Mouse (Mus musculus) spleen, embryonic (tissue): Measurements from ENCODE around the gene Nccrp1.

ENCODE experiments used
- CTCF ChIA-PET: fragments of 350-600 bp; sonication (Branson Sonifier 250); formaldehyde crosslinking; loops from one replicate; lab custom pipeline; 2022; lab: Charles Lee

Gene Nccrp1

GRCm38 (mm10) chr7:28547154-28547553, at the start of gene Nccrp1:
Nccrp1 (minus strand) TSS chr7:28547254.
- CTCF ChIA-PET: no interaction called here

GRCm38 (mm10) chr7:28595751-28596435, 48.8 kb upstream of the Nccrp1 start:
- CTCF ChIA-PET: interaction anchor here (0.6 kb wide), 1 partner anchor 25 kb away, joined by 7 read pairs; no protein-coding TSS in a partner anchor

GRCm38 (mm10) chr7:28593206-28594111, 46.4 kb upstream of the Nccrp1 start:
- CTCF ChIA-PET: interaction anchor here (0.6 kb wide), 2 partner anchors 16 to 43 kb away, joined by 3 to 5 read pairs; no protein-coding TSS in a partner anchor

- CTCF ChIA-PET: no interaction called here
Observed at GRCm38 (mm10) chr7:28591862-28592261, 44.8 kb upstream of the Nccrp1 start.

GRCm38 (mm10) chr7:28587644-28588043, 40.6 kb upstream of the Nccrp1 start:
- CTCF ChIA-PET: no interaction called here

GRCm38 (mm10) chr7:28586663-28587411, 39.8 kb upstream of the Nccrp1 start:
- CTCF ChIA-PET: no interaction called here

GRCm38 (mm10) chr7:28585001-28585400, 37.9 kb upstream of the Nccrp1 start:
- CTCF ChIA-PET: no interaction called here

- CTCF ChIA-PET: no interaction called here
Observed at GRCm38 (mm10) chr7:28584468-28584867, 37.4 kb upstream of the Nccrp1 start.

- CTCF ChIA-PET: no interaction called here
Observed at GRCm38 (mm10) chr7:28583570-28584344, 36.7 kb upstream of the Nccrp1 start.

- CTCF ChIA-PET: no interaction called here
Observed at GRCm38 (mm10) chr7:28582841-28583240, 35.8 kb upstream of the Nccrp1 start.

GRCm38 (mm10) chr7:28581721-28582120, 34.7 kb upstream of the Nccrp1 start:
- CTCF ChIA-PET: interaction anchor here (0.7 kb wide), 1 partner anchor 125 kb away, joined by 3 read pairs; no protein-coding TSS in a partner anchor

- CTCF ChIA-PET: interaction anchor here (0.5 kb wide), 1 partner anchor 128 kb away, joined by 5 read pairs; no protein-coding TSS in a partner anchor
Observed at GRCm38 (mm10) chr7:28579826-28580225, 32.8 kb upstream of the Nccrp1 start.

GRCm38 (mm10) chr7:28578543-28579053, 31.5 kb upstream of the Nccrp1 start:
- CTCF ChIA-PET: no interaction called here

GRCm38 (mm10) chr7:28577826-28578542, 30.9 kb upstream of the Nccrp1 start:
- CTCF ChIA-PET: interaction anchor here (0.6 kb wide), 1 partner anchor 15 kb away, joined by 3 read pairs; no protein-coding TSS in a partner anchor

GRCm38 (mm10) chr7:28576271-28576914, 29.3 kb upstream of the Nccrp1 start:
- CTCF ChIA-PET: no interaction called here

GRCm38 (mm10) chr7:28575597-28575996, 28.5 kb upstream of the Nccrp1 start:
- CTCF ChIA-PET: no interaction called here

GRCm38 (mm10) chr7:28573236-28573635, 26.2 kb upstream of the Nccrp1 start:
- CTCF ChIA-PET: no interaction called here

- CTCF ChIA-PET: no interaction called here
Observed at GRCm38 (mm10) chr7:28572689-28573088, 25.6 kb upstream of the Nccrp1 start.

GRCm38 (mm10) chr7:28570982-28571682, 24.1 kb upstream of the Nccrp1 start:
- CTCF ChIA-PET: interaction anchor here (0.5 to 0.6 kb wide), 2 partner anchors 25 to 56 kb away, joined by 3 to 7 read pairs; no protein-coding TSS in a partner anchor
